In genomic region chr1:74099001-74099435, GRCm38 (mm10) we compare ENCODE assay signal across 9 mouse cellular contexts. TPM values are rescaled to one million over a fixed set of nuclear protein-coding genes. Genes with fewer than 3 reads are reported as not detected.
A peak's percentile ranks its signal among the peaks of the same experiment; 100 is the strongest.
DNase-seq lines count a peak whose midpoint lies in the region; ATAC-seq lines count a peak whose summit lies in the region.
"Had no signal": no experiment of that assay in that cellular context is flagged by ENCODE, and none has a peak within 500 bp of the region (broad histone marks: within the 10 kb centered on the region; RNA-seq: fewer than 3 reads in every experiment).

No protein-coding gene starts in this region.

- peak overlapping the region; percentile 95 for H3K4me2 ChIP-seq in embryonic facial prominence, embryonic 12.5 days (replicated peaks)
- peak overlapping the region; percentile 98 for H3K4me2 ChIP-seq in hindbrain, embryonic 11.5 days (replicated peaks; ENCODE audit: low read depth, low read length)
- H3K4me2 ChIP-seq in liver, embryonic 15.5 days = peak overlapping the region; percentile 45

- WGBS in embryonic facial prominence, embryonic 12.5 days = under 1% methylated on average over 13 of the region's 14 CpGs
- WGBS in hindbrain, embryonic 11.5 days = 1% methylated on average over 13 of the region's 14 CpGs
- under 1% methylated on average over 13 of the region's 14 CpGs for WGBS in liver, embryonic 15.5 days (ENCODE audit: insufficient replicate concordance)

- DNase-seq in left cerebral cortex, postnatal 4 days = peak; percentile 78
- no peak for DNase-seq in left cerebral cortex, postnatal 36 days (ENCODE audit: low spot score in 2 of 2)
- peak; percentile 57 for DNase-seq in hindbrain, embryonic 11.5 days (ENCODE audit: low spot score)
- DNase-seq in adipocyte (ENCODE audit: low spot score) = no peak
- DNase-seq in spleen, postnatal 36 days (ENCODE audit: low spot score in 2 of 2) = no peak

- H3K27ac ChIP-seq in embryonic facial prominence, embryonic 12.5 days = peak overlapping the region; percentile 88
- peak overlapping the region; percentile 79 for H3K27ac ChIP-seq in hindbrain, embryonic 11.5 days (ENCODE audit: low read depth, low read length)
- no peak overlapping the region for H3K27ac ChIP-seq in liver, embryonic 15.5 days (replicated peaks)

- H3K27me3 ChIP-seq in embryonic facial prominence, embryonic 12.5 days = 0 out of 2 replicates have a peak, but pooled peaks cover 16% of the 10 kb centered on the region
- H3K27me3 ChIP-seq in hindbrain, embryonic 11.5 days (ENCODE audit: control insufficient read depth, insufficient read depth, low read length) = peaks cover 10% of the 10 kb centered on the region; the same call in 1 of the 2 replicates
- peaks cover 96% of the 10 kb centered on the region for H3K27me3 ChIP-seq in liver, embryonic 15.5 days

- peaks cover 66% of the 10 kb centered on the region for H3K4me1 ChIP-seq in embryonic facial prominence, embryonic 12.5 days
- H3K4me1 ChIP-seq in hindbrain, embryonic 11.5 days (replicated peaks; ENCODE audit: control insufficient read depth, insufficient read depth, low read length) = peaks cover 23% of the 10 kb centered on the region
- 0 out of 2 replicates have a peak, but pooled peaks cover 6% of the 10 kb centered on the region for H3K4me1 ChIP-seq in liver, embryonic 15.5 days (replicated peaks)

- peak overlapping the region; percentile 80 for H3K9ac ChIP-seq in embryonic facial prominence, embryonic 12.5 days
- H3K9ac ChIP-seq in hindbrain, embryonic 11.5 days (ENCODE audit: low read depth, low read length) = peak overlapping the region; percentile 69
- H3K9ac ChIP-seq in liver, embryonic 15.5 days = no peak overlapping the region

- ATAC-seq in embryonic facial prominence, embryonic 12.5 days (ENCODE audit: insufficient number of reproducible peaks, insufficient read depth, low FRiP score, low TSS enrichment) = no peak
- 0 out of 2 replicates have a peak, but pooled peaks have one; percentile 8 for ATAC-seq in hindbrain, embryonic 11.5 days (ENCODE audit: low FRiP score)
- ATAC-seq in liver, embryonic 15.5 days (ENCODE audit: insufficient read depth) = no peak
- no peak for ATAC-seq in cerebellum, adult (ENCODE audit: insufficient number of reproducible peaks, low FRiP score, low TSS enrichment)

- H3K36me3 ChIP-seq in embryonic facial prominence, embryonic 12.5 days = no peaks in the 10 kb centered on the region
- no peaks in the 10 kb centered on the region for H3K36me3 ChIP-seq in hindbrain, embryonic 11.5 days (ENCODE audit: control insufficient read depth, insufficient read depth, low read length)
- no peaks in the 10 kb centered on the region for H3K36me3 ChIP-seq in liver, embryonic 15.5 days (replicated peaks)

- H3K4me3 ChIP-seq in embryonic facial prominence, embryonic 12.5 days = peak overlapping the region; percentile 55
- peak overlapping the region; percentile 55 for H3K4me3 ChIP-seq in hindbrain, embryonic 11.5 days (ENCODE audit: low read depth, low read length)
- 0 out of 2 replicates have a peak overlapping the region, but pooled peaks have one; percentile 31 for H3K4me3 ChIP-seq in liver, embryonic 15.5 days (replicated peaks)

- intact Hi-C loops in left cerebral cortex, postnatal 4 days (cut with DNase I) = no loop called here
- intact Hi-C loops in left cerebral cortex, postnatal 36 days (cut with DNase I) = no loop called here

- no peaks in the 10 kb centered on the region for H3K9me3 ChIP-seq in embryonic facial prominence, embryonic 12.5 days
- H3K9me3 ChIP-seq in hindbrain, embryonic 11.5 days (ENCODE audit: control insufficient read depth, low read length) = no peaks in the 10 kb centered on the region
- no peaks in the 10 kb centered on the region for H3K9me3 ChIP-seq in liver, embryonic 15.5 days (replicated peaks)

RNA-seq across cellular contexts. Expression of gene Tns1, which starts 25.2 kb away (rescaled TPM):
- total RNA-seq in left cerebral cortex, postnatal 4 days (2021) = 10 to 100 TPM; 19.6 to 21.4 TPM
- total RNA-seq in left cerebral cortex, postnatal 36 days (2021) = 10 to 100 TPM; 36.1 to 50.9 TPM
- polyA plus RNA-seq in embryonic facial prominence, embryonic 12.5 days (2016; fragmentation: Nextera tagmentation; extraction: Ambion mirVana) = 38.8 and 39.4 TPM in 2 replicates
- 16.1 and 17.3 TPM in 2 replicates for polyA plus RNA-seq in hindbrain, embryonic 11.5 days (2014; fragmentation: Nextera tagmentation; extraction: Ambion mirVana)
- 20.3 and 21.5 TPM in 2 replicates for polyA plus RNA-seq in liver, embryonic 15.5 days (2015; fragmentation: Nextera tagmentation; extraction: Ambion mirVana)

RNA-seq across cellular contexts. Expression of gene Rufy4, which starts 26.3 kb away (rescaled TPM):
- total RNA-seq in left cerebral cortex, postnatal 4 days (2021) = under 1 TPM in 1 of 2 experiments, not detected in 1; 0.20 TPM
- total RNA-seq in left cerebral cortex, postnatal 36 days (2021) = not detected
- 0.22 and 0.26 TPM in 2 replicates for polyA plus RNA-seq in embryonic facial prominence, embryonic 12.5 days (2016; fragmentation: Nextera tagmentation; extraction: Ambion mirVana)
- 0.56 and 0.66 TPM in 2 replicates for polyA plus RNA-seq in hindbrain, embryonic 11.5 days (2014; fragmentation: Nextera tagmentation; extraction: Ambion mirVana)
- polyA plus RNA-seq in liver, embryonic 15.5 days (2015; fragmentation: Nextera tagmentation; extraction: Ambion mirVana) = not detected in 2 replicates

RNA-seq across cellular contexts. Expression of gene Cxcr2, which starts 54.8 kb away (rescaled TPM):
- total RNA-seq in left cerebral cortex, postnatal 4 days (2021) = under 1 TPM in 1 of 2 experiments, not detected in 1; 0.12 TPM
- under 1 TPM in 1 of 2 experiments, not detected in 1; 0.10 TPM for total RNA-seq in left cerebral cortex, postnatal 36 days (2021)
- polyA plus RNA-seq in embryonic facial prominence, embryonic 12.5 days (2016; fragmentation: Nextera tagmentation; extraction: Ambion mirVana) = 0.08 and 0.10 TPM in 2 replicates
- 0.05 and 0.10 TPM in 2 replicates for polyA plus RNA-seq in hindbrain, embryonic 11.5 days (2014; fragmentation: Nextera tagmentation; extraction: Ambion mirVana)
- polyA plus RNA-seq in liver, embryonic 15.5 days (2015; fragmentation: Nextera tagmentation; extraction: Ambion mirVana) = 1.6 and 2.2 TPM in 2 replicates
- total RNA-seq: left cerebral cortex, postnatal 10 days had no signal

Comparison
In these comparisons a context has a peak if more than half of its experiments do, and no peak if none do; other contexts are left out.
1. DNase-seq: peak in left cerebral cortex, postnatal 4 days (single experiment) and hindbrain, embryonic 11.5 days (single experiment); none in left cerebral cortex, postnatal 36 days (0 of 2), adipocyte (single experiment) and spleen, postnatal 36 days (0 of 2).
2. H3K4me2 ChIP-seq: peak in every context shown above with its lines; median percentile 98 in hindbrain, embryonic 11.5 days; 95 in embryonic facial prominence, embryonic 12.5 days; 45 in liver, embryonic 15.5 days.
3. Peak in every context shown above with its lines, with median percentiles within 50 percentile points of each other: H3K4me3 ChIP-seq.